Mouse (Mus musculus): ENCODE results near the gene Pter. TPM values are rescaled to one million over a fixed set of nuclear protein-coding genes. Genes with fewer than 3 reads are reported as not detected.

The Pter gene
- polyA plus RNA-seq, 1 experiment = 1.3 TPM

- TF ChIP-seq GATA1 (IDR thresholded peaks at IDR 0.05; ENCODE audit: borderline replicate concordance, low read length) (no peak), FLI1 (IDR thresholded peaks at IDR 0.05; ENCODE audit: low read length) (no peak)
- H3K27me3 ChIP-seq (replicated peaks) = peaks cover 3% of the 10 kb centered on the region
- H3K9me3 ChIP-seq = peaks cover 3% of the 10 kb centered on the region; the same call in 1 of the 2 replicates
- H3K4me1 ChIP-seq = no peaks in the 10 kb centered on the region
- no peaks in the 10 kb centered on the region for H3K36me3 ChIP-seq (replicated peaks; ENCODE audit: low read length)
- H3K4me3 ChIP-seq (replicated peaks) = no peak overlapping the region
Observed at GRCm38 (mm10) chr2:13038772-13039171, 114.9 kb downstream of the Pter start.

GRCm38 (mm10) chr2:13039785-13040184 lies 115.9 kb downstream of the Pter start:
- H3K4me1 ChIP-seq = no peaks in the 10 kb centered on the region
- H3K27me3 ChIP-seq (replicated peaks) = peaks cover 3% of the 10 kb centered on the region
- H3K9me3 ChIP-seq = peaks cover 3% of the 10 kb centered on the region; the same call in 1 of the 2 replicates
- no peak overlapping the region for H3K4me3 ChIP-seq (replicated peaks)
- TF ChIP-seq GATA1 (IDR thresholded peaks at IDR 0.05; ENCODE audit: borderline replicate concordance, low read length) = no peak
- TF ChIP-seq FLI1 (IDR thresholded peaks at IDR 0.05; ENCODE audit: low read length) = no peak
- H3K36me3 ChIP-seq (replicated peaks; ENCODE audit: low read length) = no peaks in the 10 kb centered on the region

- TF ChIP-seq FLI1 (IDR thresholded peaks at IDR 0.05; ENCODE audit: low read length) = no peak
- TF ChIP-seq GATA1 (IDR thresholded peaks at IDR 0.05; ENCODE audit: borderline replicate concordance, low read length) = no peak
- H3K36me3 ChIP-seq (replicated peaks; ENCODE audit: low read length) = no peaks in the 10 kb centered on the region
- no peaks in the 10 kb centered on the region for H3K4me1 ChIP-seq
- no peaks in the 10 kb centered on the region for H3K27me3 ChIP-seq (replicated peaks)
- peak overlapping the region; percentile 24 for H3K4me3 ChIP-seq (replicated peaks)
- H3K9me3 ChIP-seq = peaks cover 7% of the 10 kb centered on the region; the same call in 1 of the 2 replicates
Observed at GRCm38 (mm10) chr2:13044555-13044954, 120.7 kb downstream of the Pter start.

GRCm38 (mm10) chr2:13048649-13049048 lies 124.8 kb downstream of the Pter start:
- Histone ChIP-seq H3K4me3 (replicated peaks) (no peak overlapping the region), H3K9me3 (0 out of 2 replicates have a peak, but pooled peaks cover 4% of the 10 kb centered on the region), H3K27me3 (replicated peaks) (no peaks in the 10 kb centered on the region), H3K36me3 (replicated peaks; ENCODE audit: low read length) (no peaks in the 10 kb centered on the region), H3K4me1 (no peaks in the 10 kb centered on the region)
- TF ChIP-seq FLI1 (IDR thresholded peaks at IDR 0.05; ENCODE audit: low read length) (no peak), GATA1 (IDR thresholded peaks at IDR 0.05; ENCODE audit: borderline replicate concordance, low read length) (no peak)

Other genes starting within 250 kb of the Pter start
- gene C1ql3, start 87.8 kb downstream of the Pter start, polyA plus RNA-seq (2012; ENCODE audit: insufficient read depth, low replicate concordance) = not detected in 2 replicates

Measured in megakaryocyte, embryonic 14.5 days (primary cell).